Mouse (Mus musculus): ENCODE data around the gene Asprv1. TPM values are rescaled to one million over a fixed set of nuclear protein-coding genes. Genes with fewer than 3 reads are reported as not detected.

Gene Asprv1
- polyA plus RNA-seq, 1 experiment from 2014 or later: 0.92 TPM

DNA sequence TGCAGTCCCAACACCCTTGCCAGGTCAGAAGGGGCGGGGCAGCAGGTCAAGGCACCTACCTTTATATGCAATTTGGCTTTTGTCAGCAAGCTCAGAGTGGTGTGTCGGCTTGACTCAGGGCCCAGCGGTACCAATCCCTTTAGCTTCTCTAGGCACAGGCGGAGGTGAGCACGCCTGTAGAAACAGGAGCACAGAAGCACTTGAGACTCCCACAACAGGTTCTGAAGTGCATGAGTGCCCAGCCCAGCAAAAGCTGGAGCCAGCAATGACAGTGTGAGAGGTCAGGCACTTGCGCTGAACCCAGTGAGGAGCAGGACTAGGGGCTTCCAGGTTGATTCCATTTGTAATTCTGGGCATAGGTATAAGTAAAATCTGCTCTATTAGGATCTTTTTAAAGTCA, 25.1 kb downstream of the Asprv1 start:
- Histone ChIP-seq H3K4me2 (ENCODE audit: low read length) (no peak overlapping the region), H3K36me3 (ENCODE audit: control insufficient read depth, insufficient read depth) (peaks cover 18% of the 10 kb centered on the region), H3K9me3 (ENCODE audit: control insufficient read depth, low read length) (no peaks in the 10 kb centered on the region), H3K27me3 (replicated peaks; ENCODE audit: control insufficient read depth, insufficient read depth, low read length) (no peaks in the 10 kb centered on the region), H3K4me3 (replicated peaks; ENCODE audit: low read length) (no peak overlapping the region), H3K4me1 (replicated peaks; ENCODE audit: control insufficient read depth, insufficient read depth, low read length) (no peaks in the 10 kb centered on the region), H3K27ac (ENCODE audit: low read length) (no peak overlapping the region), H3K9ac (replicated peaks; ENCODE audit: low read depth, low read length) (no peak overlapping the region)
- no peak for ATAC-seq
- 87% methylated on average over 6 of the region's 6 CpGs for WGBS

- Histone ChIP-seq H3K27ac (ENCODE audit: low read length) (no peak overlapping the region), H3K4me3 (replicated peaks; ENCODE audit: low read length) (no peak overlapping the region), H3K4me2 (ENCODE audit: low read length) (no peak overlapping the region), H3K27me3 (replicated peaks; ENCODE audit: control insufficient read depth, insufficient read depth, low read length) (no peaks in the 10 kb centered on the region), H3K36me3 (ENCODE audit: control insufficient read depth, insufficient read depth) (peaks cover 14% of the 10 kb centered on the region), H3K9me3 (ENCODE audit: control insufficient read depth, low read length) (no peaks in the 10 kb centered on the region), H3K9ac (replicated peaks; ENCODE audit: low read depth, low read length) (no peak overlapping the region), H3K4me1 (replicated peaks; ENCODE audit: control insufficient read depth, insufficient read depth, low read length) (no peaks in the 10 kb centered on the region)
- no peak for ATAC-seq
- WGBS: 75% methylated on average over 9 of the region's 9 CpGs
These were observed 26.4 kb downstream of the Asprv1 start for GRCm38 (mm10) chr6:86654270-86654916.

DNA sequence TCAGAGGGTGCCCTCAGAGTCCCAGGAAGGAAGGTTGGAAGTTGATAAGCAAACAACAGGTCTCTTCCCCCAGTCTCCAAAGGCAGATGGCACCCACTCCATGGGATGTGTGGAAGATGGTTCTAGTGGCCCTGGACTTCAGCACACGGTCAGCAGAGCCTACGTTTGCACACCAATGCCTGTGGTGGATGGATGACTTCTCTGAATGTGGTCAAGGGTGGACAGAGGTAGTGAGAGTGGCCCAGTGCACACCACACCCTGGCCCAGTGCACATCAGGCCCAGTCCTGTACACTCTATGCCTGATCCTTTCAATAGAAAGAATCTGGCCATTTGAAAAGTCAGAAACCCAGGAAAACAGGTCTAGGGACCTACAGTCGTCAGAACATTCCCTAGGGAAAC, 30.5 kb downstream of the Asprv1 start:
- 90% methylated on average over 3 of the region's 3 CpGs for WGBS
- no peak overlapping the region for H3K4me2 ChIP-seq (ENCODE audit: low read length)
- H3K36me3 ChIP-seq (ENCODE audit: control insufficient read depth, insufficient read depth): peaks cover 3% of the 10 kb centered on the region; the same call in 1 of the 2 replicates
- H3K9me3 ChIP-seq (ENCODE audit: control insufficient read depth, low read length): no peaks in the 10 kb centered on the region
- H3K27ac ChIP-seq (ENCODE audit: low read length): no peak overlapping the region
- no peak overlapping the region for H3K4me3 ChIP-seq (replicated peaks; ENCODE audit: low read length)
- no peaks in the 10 kb centered on the region for H3K27me3 ChIP-seq (replicated peaks; ENCODE audit: control insufficient read depth, insufficient read depth, low read length)
- no peaks in the 10 kb centered on the region for H3K4me1 ChIP-seq (replicated peaks; ENCODE audit: control insufficient read depth, insufficient read depth, low read length)
- ATAC-seq: no peak
- no peak overlapping the region for H3K9ac ChIP-seq (replicated peaks; ENCODE audit: low read depth, low read length)

DNA sequence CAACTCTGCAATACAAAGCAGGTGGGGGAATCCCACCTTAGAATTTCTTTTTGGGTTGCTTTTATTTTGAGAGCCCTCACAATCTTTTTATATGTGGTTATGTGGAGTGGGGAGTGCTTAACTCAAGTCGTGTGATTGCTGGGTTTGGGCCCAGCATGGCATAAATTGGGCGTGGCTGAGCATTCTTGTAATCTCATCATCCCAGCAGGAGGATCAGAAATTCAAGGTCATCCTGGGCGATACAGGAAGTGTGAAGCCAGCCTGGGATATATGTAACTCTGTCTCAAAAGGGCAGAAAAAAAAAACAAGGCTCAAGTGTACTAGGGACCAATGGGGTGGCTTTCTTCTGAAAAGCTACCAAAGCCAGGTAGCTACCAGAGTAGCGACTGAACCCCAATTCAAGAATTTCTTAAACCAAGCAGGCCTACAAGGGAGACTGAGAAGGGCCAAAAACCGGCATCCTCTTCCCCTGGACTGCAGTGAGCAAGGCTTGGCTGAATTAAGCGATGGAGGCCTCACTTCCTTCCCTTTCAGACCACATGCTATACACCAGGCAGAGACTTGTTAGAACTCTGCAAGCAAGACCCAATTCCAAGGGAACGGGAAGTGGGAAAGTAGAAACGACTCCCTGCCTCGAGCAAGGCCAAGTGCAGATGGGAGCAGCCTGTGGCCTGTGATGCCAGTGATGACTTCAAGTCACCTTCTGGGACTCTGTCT, 32.4 kb downstream of the Asprv1 start:
- H3K9ac ChIP-seq (replicated peaks; ENCODE audit: low read depth, low read length): no peak overlapping the region
- H3K4me1 ChIP-seq (replicated peaks; ENCODE audit: control insufficient read depth, insufficient read depth, low read length): no peaks in the 10 kb centered on the region
- WGBS: 80% methylated on average over 9 of the region's 9 CpGs
- H3K4me2 ChIP-seq (ENCODE audit: low read length): no peak overlapping the region
- no peak overlapping the region for H3K4me3 ChIP-seq (replicated peaks; ENCODE audit: low read length)
- no peak for ATAC-seq
- no peaks in the 10 kb centered on the region for H3K9me3 ChIP-seq (ENCODE audit: control insufficient read depth, low read length)
- no peaks in the 10 kb centered on the region for H3K27me3 ChIP-seq (replicated peaks; ENCODE audit: control insufficient read depth, insufficient read depth, low read length)
- peaks cover 3% of the 10 kb centered on the region; the same call in 1 of the 2 replicates for H3K36me3 ChIP-seq (ENCODE audit: control insufficient read depth, insufficient read depth)
- H3K27ac ChIP-seq (ENCODE audit: low read length): no peak overlapping the region

- WGBS: 84% methylated on average over 5 of the region's 5 CpGs
- Histone ChIP-seq H3K4me1 (replicated peaks; ENCODE audit: control insufficient read depth, insufficient read depth, low read length) (peaks cover 25% of the 10 kb centered on the region), H3K27me3 (replicated peaks; ENCODE audit: control insufficient read depth, insufficient read depth, low read length) (no peaks in the 10 kb centered on the region), H3K9ac (replicated peaks; ENCODE audit: low read depth, low read length) (no peak overlapping the region), H3K9me3 (ENCODE audit: control insufficient read depth, low read length) (no peaks in the 10 kb centered on the region), H3K4me3 (replicated peaks; ENCODE audit: low read length) (no peak overlapping the region), H3K27ac (ENCODE audit: low read length) (no peak overlapping the region), H3K36me3 (ENCODE audit: control insufficient read depth, insufficient read depth) (peaks cover 4% of the 10 kb centered on the region; the same call in 1 of the 2 replicates), H3K4me2 (ENCODE audit: low read length) (no peak overlapping the region)
- ATAC-seq: no peak
These were observed 37.1 kb downstream of the Asprv1 start for GRCm38 (mm10) chr6:86665076-86665475.

GRCm38 (mm10) chr6:86665560-86666307, 37.8 kb downstream of the Asprv1 start:
- H3K9ac ChIP-seq (replicated peaks; ENCODE audit: low read depth, low read length): no peak overlapping the region
- H3K9me3 ChIP-seq (ENCODE audit: control insufficient read depth, low read length): no peaks in the 10 kb centered on the region

DNA sequence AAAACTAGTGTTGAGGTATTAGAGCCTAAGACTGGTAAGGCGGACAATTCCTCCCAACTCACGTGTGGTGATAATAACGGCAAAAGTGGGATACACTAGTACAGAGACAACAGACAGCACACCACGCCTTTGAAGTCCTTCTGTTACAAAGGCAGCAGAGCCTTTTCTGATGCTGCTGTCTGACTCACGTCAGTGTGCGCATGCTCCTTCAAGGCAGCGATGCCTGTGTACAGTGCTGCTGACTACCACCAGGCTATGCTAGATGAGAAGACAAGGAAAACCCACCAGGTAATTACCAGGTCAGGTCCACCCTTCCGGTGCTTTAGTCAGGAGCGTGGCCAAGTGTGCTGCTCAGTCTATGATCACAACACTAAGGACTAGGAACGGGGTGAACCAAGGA, 39.1 kb downstream of the Asprv1 start:
- H3K9ac ChIP-seq (replicated peaks; ENCODE audit: low read depth, low read length): no peak overlapping the region
- H3K27me3 ChIP-seq (replicated peaks; ENCODE audit: control insufficient read depth, insufficient read depth, low read length): no peaks in the 10 kb centered on the region
- WGBS: 92% methylated on average over 10 of the region's 10 CpGs
- no peak for ATAC-seq
- peaks cover 4% of the 10 kb centered on the region; the same call in 1 of the 2 replicates for H3K36me3 ChIP-seq (ENCODE audit: control insufficient read depth, insufficient read depth)
- no peak overlapping the region for H3K27ac ChIP-seq (ENCODE audit: low read length)
- no peaks in the 10 kb centered on the region for H3K9me3 ChIP-seq (ENCODE audit: control insufficient read depth, low read length)
- H3K4me1 ChIP-seq (replicated peaks; ENCODE audit: control insufficient read depth, insufficient read depth, low read length): peaks cover 25% of the 10 kb centered on the region
- no peak overlapping the region for H3K4me2 ChIP-seq (ENCODE audit: low read length)
- H3K4me3 ChIP-seq (replicated peaks; ENCODE audit: low read length): no peak overlapping the region

More at GRCm38 (mm10) chr6:86665560-86666307, 37.8 kb downstream of the Asprv1 start:
- no peak overlapping the region for H3K4me3 ChIP-seq (replicated peaks; ENCODE audit: low read length)
- no peak overlapping the region for H3K27ac ChIP-seq (ENCODE audit: low read length)
- peaks cover 4% of the 10 kb centered on the region; the same call in 1 of the 2 replicates for H3K36me3 ChIP-seq (ENCODE audit: control insufficient read depth, insufficient read depth)
- H3K4me2 ChIP-seq (ENCODE audit: low read length): no peak overlapping the region
- H3K4me1 ChIP-seq (replicated peaks; ENCODE audit: control insufficient read depth, insufficient read depth, low read length): peaks cover 25% of the 10 kb centered on the region
- ATAC-seq: no peak
- WGBS: 85% methylated on average over 17 of the region's 17 CpGs
- no peaks in the 10 kb centered on the region for H3K27me3 ChIP-seq (replicated peaks; ENCODE audit: control insufficient read depth, insufficient read depth, low read length)

DNA sequence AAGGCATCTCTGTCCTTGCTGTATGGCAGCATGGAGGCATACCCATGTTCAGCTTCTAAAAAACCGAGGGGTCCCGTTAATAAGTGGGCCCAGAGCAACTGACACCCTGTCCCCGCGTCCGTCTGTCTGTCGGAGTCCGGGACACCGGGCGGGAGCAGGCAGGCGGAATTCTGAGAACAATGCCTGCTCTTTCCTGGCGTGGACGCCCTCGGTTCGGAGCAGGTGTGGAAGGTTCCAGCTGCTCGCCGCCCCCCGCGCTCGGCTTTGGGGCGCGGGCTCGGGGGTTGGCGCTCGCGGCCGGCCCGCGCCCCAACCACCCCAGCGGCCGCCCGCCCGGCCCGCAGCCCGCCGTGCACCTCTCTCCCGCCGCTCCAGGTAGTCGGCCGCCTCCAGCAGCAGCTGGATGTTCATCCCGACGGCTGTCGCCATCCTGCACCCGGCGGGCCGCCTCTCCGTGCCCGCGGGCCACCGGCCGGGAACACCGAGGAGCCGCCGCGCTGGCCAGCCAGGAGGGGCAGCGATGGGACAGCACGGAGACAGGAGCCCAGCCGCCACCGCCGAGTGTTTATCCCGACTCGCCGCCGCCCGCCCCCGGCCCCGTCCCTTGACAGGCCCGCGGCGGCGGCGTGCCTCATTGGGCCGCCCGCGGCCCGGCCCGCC, 40.7 kb downstream of the Asprv1 start, which contains the start of gene Mxd1:
Gene Mxd1, minus strand, starts transcription at position 582 of the 660 bp plus-strand sequence.
- H3K9ac ChIP-seq (replicated peaks; ENCODE audit: low read depth, low read length): peak within 1 kb of the TSS; percentile 80
- under 1% methylated on average over 61 of the region's 76 CpGs for WGBS
- ATAC-seq: peak; percentile 96; the same call in 1 of the 2 replicates
- H3K9me3 ChIP-seq (ENCODE audit: control insufficient read depth, low read length): no peaks in the 10 kb centered on the region
- peak within 1 kb of the TSS; percentile 48; the same call in 1 of the 2 replicates for H3K27ac ChIP-seq (ENCODE audit: low read length)
- H3K4me2 ChIP-seq (ENCODE audit: low read length): peak within 1 kb of the TSS; percentile 88
- peak within 1 kb of the TSS; percentile 83 for H3K4me3 ChIP-seq (replicated peaks; ENCODE audit: low read length)
- H3K36me3 ChIP-seq (ENCODE audit: control insufficient read depth, insufficient read depth): peaks cover 11% of the 10 kb centered on the region
- no peaks in the 10 kb centered on the region for H3K27me3 ChIP-seq (replicated peaks; ENCODE audit: control insufficient read depth, insufficient read depth, low read length)
- H3K4me1 ChIP-seq (replicated peaks; ENCODE audit: control insufficient read depth, insufficient read depth, low read length): peaks cover 25% of the 10 kb centered on the region
